Mouse (Mus musculus) thymus, adult 2 months (tissue): ENCODE measurements around the gene Gm9611. TPM values are rescaled to one million over a fixed set of nuclear protein-coding genes. Genes with fewer than 3 reads are reported as not detected.
"Not testable (repeated sequence)": the region's sequence is repeated elsewhere in the genome, so short reads cannot be mapped to it uniquely, and the experiment has no call there.

Experiments used
- DNase-seq: peaks from one replicate; pipeline ENCODE4 v3.0.0; 2021
- H3K27ac ChIP-seq: fragments of 200-500 bp; 2 replicates; pipeline ENCODE4 v1.5.1; 2012; ENCODE audit warnings: low read length, control low read depth; ENCODE audit not compliant: control insufficient read depth, insufficient read depth
- H3K27me3 ChIP-seq: fragments of 200-500 bp; 2 replicates; pipeline ENCODE4 v1.6.1; 2012; ENCODE audit warnings: mild to moderate bottlenecking, low read length, moderate library complexity, mixed read lengths; ENCODE audit not compliant: control insufficient read depth, insufficient read depth
- H3K36me3 ChIP-seq: fragments of 200-500 bp; 2 replicates; pipeline ENCODE4 v1.6.1; 2012; ENCODE audit warnings: mild to moderate bottlenecking, low read length, moderate library complexity; ENCODE audit not compliant: control insufficient read depth, insufficient read depth
- H3K4me1 ChIP-seq: fragments of 200-500 bp; replicated peaks from 2 replicates; pipeline ENCODE4 v1.6.1; 2012; ENCODE audit warnings: low read length; ENCODE audit not compliant: control insufficient read depth, insufficient read depth
- H3K4me3 ChIP-seq: fragments of 200-500 bp; 2 replicates; pipeline ENCODE4 v1.5.1; 2012; ENCODE audit warnings: mild to moderate bottlenecking, low read length, control low read depth, moderate library complexity; ENCODE audit not compliant: control insufficient read depth, insufficient read depth
- WGBS: fragments of 180-500 bp; shearing (Covaris S2); methylation state at CpG from one replicate; pipeline ENCODE4 v1.1.7; 2018; 5-methylcytosine and 5-hydroxymethylcytosine counted together
- polyA plus RNA-seq: library from polyadenylated mRNA; depleted of rRNA; stranded (reverse); fragments of >200 nt; gene quantifications from 2 replicates; pipeline ENCODE4 v1.2.3, GENCODE M21; 2012; rRNA removed

The Gm9611 gene
- polyA plus RNA-seq, result not detected in 2 replicates

GRCm38 (mm10) chr14:42297258-42297657, at the start of gene Gm9611:
Gene Gm9611, minus strand, starts transcription at chr14:42297358.
- H3K27ac ChIP-seq, DNase-seq, H3K36me3 ChIP-seq, H3K4me3 ChIP-seq, H3K4me1 ChIP-seq, H3K27me3 ChIP-seq: not testable (repeated sequence)
- 100% methylated on average over 1 of the region's 3 CpGs for WGBS

GRCm38 (mm10) chr14:42309910-42310309, 12.8 kb upstream of the Gm9611 start, which contains the start of gene Gm7995:
Gene Gm7995, plus strand, starts transcription at chr14:42310210.
- H3K27me3 ChIP-seq, H3K36me3 ChIP-seq, H3K4me3 ChIP-seq, H3K4me1 ChIP-seq, H3K27ac ChIP-seq, DNase-seq: not testable (repeated sequence)
- no CpG with 5 or more reads among the region's 1 CpGs for WGBS

- H3K4me1 ChIP-seq, H3K36me3 ChIP-seq, H3K27ac ChIP-seq, DNase-seq, H3K4me3 ChIP-seq, H3K27me3 ChIP-seq: not testable (repeated sequence)
- WGBS, result 86% methylated on average over 1 of the region's 3 CpGs
These were observed 37.2 kb downstream of the Gm9611 start, which contains the start of gene Gm17026 for GRCm38 (mm10) chr14:42259948-42260347. Gene Gm17026, minus strand, starts transcription at chr14:42260048.

Other genes with a start within 250 kb of the Gm9611 start
- gene Gm7951, start 180.0 kb downstream of the Gm9611 start, polyA plus RNA-seq, result not detected in 2 replicates
- gene Gm17027, start 134.7 kb downstream of the Gm9611 start, polyA plus RNA-seq, result not detected in 2 replicates
- not detected in 2 replicates for gene Gm3573, start 106.6 kb downstream of the Gm9611 start, polyA plus RNA-seq
- not detected in 2 replicates for gene Gm17026, start 37.3 kb downstream of the Gm9611 start, polyA plus RNA-seq
- gene Gm7995, start 12.9 kb upstream of the Gm9611 start, polyA plus RNA-seq, result not detected in 2 replicates
- not detected in 2 replicates for gene Gm8005, start 142.3 kb upstream of the Gm9611 start, polyA plus RNA-seq
- not detected in 2 replicates for gene Gm8011, start 166.5 kb upstream of the Gm9611 start, polyA plus RNA-seq
- gene Gm8020, start 205.0 kb upstream of the Gm9611 start, polyA plus RNA-seq, result not detected in 2 replicates
- gene Gm8024, start 226.9 kb upstream of the Gm9611 start, polyA plus RNA-seq, result not detected in 2 replicates